Mouse (Mus musculus) frontal cortex, postnatal 10 days (tissue): Measurements from ENCODE around the gene Ric8a.

Experiments used
- DNase-seq, 2 experiments: peaks; one replicate each; pipeline ENCODE4 v3.0.0; 2022; ENCODE audit warnings: low spot score in 2 of 2, mixed read lengths in 1 of 2

The Ric8a gene

GRCm38 (mm10) chr7:140856785-140857549, at the start of gene Ric8a:
Gene Ric8a (plus strand): TSS chr7:140856957.
- DNase-seq: peak; percentile 78 to 86

DNA sequence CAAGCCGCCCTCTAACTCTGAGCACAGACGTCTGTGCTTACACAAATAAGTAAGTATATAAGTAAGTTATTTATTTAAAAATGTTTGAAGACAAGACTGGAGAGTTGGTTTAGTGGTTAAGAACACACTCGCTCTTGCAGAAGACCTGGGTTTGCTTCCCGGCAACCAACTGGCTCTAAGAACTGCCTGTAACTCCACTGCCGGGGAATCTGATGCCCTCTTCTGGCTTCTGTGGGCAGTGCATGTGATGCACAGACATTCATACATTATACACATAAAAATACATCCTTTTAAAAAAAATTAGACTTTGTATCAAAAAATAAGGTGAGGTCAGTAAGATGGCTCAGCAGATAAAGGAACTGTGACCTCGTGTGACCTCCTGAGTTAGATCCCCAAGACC, 46.3 kb upstream of the Ric8a start:
- no peak for DNase-seq

DNA sequence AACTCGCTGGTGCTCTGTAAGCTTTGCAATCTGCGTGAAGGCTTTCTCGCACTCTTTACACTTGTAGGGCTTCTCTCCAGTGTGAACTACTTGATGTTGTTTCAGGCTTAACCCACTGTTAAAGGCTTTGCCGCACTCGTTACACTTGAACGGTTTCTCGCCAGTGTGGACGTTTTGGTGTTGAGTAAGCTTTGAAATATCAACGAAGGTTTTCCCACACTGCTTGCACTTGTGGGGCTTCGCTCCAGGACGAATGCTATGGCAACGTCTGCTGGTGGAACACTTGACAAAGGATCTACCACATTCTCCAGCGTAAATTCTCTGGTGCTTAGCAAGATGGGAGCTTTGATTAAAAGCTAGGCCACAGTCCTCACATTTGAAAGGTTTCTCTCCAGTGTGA, 45.0 kb upstream of the Ric8a start:
- DNase-seq: peak; percentile 30 to 43

DNA sequence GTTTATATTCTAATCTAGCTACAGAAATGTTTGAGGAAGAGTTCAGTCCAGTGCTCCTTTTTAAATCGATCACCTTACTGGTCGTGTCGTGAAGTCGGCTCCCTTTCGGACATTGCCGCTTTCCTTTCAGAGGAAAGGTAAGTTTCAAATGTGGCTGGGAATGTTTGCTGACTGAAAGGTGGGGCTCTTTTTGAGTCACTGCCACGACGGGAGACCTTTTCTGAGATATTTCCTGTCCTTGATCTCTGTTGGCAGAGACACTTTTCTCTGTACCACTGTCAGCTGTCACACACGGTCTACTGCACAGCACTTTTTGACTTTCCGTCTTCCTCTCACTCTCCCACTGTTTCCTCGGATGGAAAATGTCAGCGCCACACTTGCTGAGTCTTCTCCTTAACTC, 43.9 kb upstream of the Ric8a start:
- DNase-seq: no peak

DNA sequence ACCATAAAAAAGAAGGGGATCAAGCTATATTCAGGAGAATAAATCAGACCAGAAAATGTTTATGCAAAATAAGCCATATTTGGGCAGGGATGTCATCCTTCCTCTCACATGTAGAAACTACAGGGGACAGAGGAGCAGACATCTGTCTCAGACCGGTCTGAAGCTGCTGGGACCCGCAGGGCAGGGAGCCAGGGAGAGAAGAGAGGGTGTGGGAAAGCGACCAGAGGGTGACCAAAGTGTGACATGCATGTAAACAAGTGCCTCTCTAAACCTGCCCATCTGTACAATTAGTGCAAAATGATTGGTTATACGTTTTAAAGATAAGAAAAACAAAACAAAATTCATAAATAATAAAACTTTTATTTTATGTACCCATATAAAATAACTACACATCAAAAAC, 36.6 kb upstream of the Ric8a start:
- no peak for DNase-seq

GRCm38 (mm10) chr7:140821305-140821652, 35.5 kb upstream of the Ric8a start:
- DNase-seq: no peak

- DNase-seq: peak; percentile 52 to 58
Measured at GRCm38 (mm10) chr7:140821653-140822329, 35.0 kb upstream of the Ric8a start, which contains the start of gene Zfp941. Gene Zfp941 (minus strand): TSS chr7:140822178.

DNA sequence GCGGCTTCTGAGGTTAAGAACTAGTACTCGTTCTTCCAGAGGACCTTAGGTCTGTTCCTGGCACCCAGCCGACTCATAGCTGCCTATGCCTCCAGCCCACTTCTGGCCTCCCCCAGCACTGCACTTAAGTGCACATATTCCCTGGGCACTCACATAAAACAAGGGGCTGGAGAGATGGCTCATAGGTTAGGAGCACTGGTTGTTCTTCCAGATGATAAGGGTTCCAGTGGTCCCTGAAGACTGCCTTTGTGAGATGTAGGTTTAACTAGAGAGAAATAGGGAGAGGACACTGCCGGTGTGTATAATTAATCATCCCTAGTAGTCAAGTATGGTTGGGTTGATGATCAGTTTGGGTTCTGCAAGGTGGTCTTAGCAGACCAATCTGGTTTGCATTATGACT, 34.0 kb upstream of the Ric8a start:
- no peak for DNase-seq

DNA sequence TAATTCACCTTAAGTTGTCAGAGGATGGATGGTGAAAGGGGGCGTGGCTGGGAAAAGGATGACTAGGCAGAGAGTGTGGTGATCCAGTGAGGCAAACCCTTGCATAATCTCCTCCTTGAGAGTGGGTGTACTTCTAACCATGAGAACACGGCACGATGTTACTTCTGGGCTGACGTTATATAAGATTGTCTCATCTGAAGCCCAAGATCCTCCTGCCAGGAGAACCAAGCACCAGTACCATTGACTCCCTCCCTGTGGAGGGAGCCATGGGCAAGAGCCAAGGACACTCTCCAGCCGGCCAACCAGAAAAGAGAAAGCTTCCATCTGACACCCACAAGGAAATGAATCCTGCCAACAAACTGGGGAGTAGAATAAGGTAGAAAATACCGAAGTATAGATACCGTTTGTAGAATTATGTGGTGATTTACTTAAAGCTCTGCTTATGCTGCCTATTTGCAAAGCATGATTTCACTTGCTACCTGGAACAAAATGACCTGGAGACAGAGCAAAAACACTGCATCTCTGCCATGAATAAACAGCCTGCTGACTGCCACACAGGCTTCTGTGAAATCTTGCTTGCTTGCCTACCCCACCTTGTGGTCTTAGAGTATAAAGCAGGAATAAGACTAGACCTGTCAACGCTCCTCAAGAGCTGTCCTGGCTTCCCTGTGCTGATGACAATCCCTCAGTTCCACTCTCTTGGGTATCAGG, 28.4 kb upstream of the Ric8a start:
- no peak for DNase-seq

GRCm38 (mm10) chr7:140831447-140831846, 25.3 kb upstream of the Ric8a start:
- no peak for DNase-seq

DNA sequence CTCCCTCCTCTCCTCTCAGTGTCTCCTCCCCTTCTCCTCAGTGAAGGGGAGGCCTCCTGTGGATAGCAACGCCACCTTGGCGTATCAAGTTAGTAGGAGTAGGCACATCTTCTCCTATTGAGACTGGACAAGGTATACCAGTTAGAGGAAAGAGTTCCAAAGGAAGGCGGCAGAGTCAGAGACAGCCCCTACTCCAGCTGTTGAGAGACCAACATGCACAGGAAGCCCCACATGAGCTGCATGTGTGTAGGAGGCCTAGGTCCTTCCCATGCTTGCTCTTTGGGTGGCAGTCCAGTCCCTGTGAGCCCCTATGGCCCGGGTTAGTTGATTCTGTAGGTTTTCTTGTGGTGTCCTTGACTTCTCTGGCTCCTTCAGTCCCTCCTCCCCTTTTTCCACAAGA, 23.4 kb upstream of the Ric8a start:
- no peak for DNase-seq

GRCm38 (mm10) chr7:140834968-140835757, 21.6 kb upstream of the Ric8a start, which contains the start of gene Urah:
Gene Urah (plus strand): TSS chr7:140835018.
- DNase-seq: peak in 1 of 2 experiments; percentile 8

DNA sequence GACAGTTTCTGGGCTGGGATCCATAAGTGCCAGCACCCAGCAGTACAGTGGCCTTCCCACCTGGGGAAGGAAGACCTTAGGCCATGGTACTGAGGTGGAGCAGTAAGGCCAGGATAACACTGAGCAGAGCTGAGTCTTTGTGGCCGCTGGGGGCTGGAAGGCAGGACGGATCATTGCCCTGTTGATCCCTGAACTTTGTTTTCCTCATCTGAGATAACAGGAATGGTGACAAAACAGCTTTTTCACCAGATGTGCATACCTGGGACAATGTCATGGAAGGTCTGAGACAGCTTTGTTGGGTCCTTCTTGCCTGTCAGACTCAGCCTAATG, 21.0 kb upstream of the Ric8a start:
- DNase-seq: no peak

GRCm38 (mm10) chr7:140836243-140837115, 20.3 kb upstream of the Ric8a start:
- DNase-seq: peak in 1 of 2 experiments; percentile 31

DNA sequence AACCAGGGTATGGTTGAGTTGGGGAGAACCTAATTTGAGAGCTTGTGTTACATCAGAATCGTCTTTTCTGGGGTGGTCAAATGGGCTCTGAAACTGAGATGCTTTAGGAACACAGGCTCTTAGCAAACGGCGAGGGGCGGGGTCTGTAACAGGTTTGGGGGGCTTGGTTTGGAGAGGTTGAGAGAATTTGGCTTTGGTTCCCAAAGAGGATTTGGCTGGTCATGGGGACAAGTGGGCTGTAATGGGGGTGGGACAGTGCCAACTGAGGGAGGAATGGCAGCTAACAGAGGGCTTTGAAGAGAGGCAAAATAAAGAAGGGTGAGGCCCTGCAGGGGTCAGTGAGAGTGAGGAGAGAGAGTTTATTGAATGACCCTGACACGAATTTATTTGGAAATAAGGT, 17.2 kb upstream of the Ric8a start:
- no peak for DNase-seq

DNA sequence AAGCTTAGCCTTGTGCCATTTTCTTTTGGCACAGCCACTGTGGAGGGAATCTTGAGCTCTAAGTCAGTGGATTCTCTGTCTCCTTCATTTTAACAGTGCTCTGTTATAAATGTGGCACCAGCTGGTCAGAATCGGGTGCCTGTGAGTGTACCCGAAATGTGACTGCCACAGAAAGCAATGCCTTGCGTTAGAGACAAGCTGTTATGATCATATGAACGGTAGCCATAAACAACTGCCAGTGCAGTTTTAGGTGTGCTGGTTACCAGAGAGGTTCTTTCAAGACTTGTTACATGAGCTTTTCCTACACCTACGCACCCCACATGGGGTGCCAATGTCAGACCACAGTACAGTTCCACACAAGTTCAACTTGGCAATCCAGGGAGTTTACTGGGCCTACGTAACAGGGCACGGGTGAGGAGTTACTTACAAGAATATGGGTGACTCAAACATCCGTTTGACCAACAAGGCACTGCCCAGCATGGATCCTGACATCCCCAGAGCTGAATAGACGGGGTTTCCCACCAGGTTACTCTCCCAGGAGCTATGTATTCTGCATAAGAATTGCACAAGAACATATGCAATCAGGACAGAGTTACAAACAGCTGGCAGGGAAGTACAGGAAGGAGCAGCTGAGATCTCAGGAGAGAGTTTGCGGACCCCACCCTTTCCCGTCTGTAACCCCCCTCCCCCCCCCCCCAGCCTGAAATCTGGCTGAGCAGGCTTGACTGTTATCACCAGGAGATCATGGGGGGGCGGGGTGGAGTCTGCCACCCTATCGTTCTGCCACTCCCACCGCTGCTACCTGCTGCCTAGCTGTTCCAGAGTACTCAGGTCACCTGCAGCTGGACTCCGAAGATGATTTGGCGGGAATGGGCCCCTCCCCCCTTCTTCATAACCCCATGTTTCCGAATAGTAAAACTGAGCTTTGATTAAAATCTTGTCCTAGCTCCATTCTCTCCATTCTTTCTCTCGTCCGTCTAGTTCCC, 15.7 kb upstream of the Ric8a start:
- DNase-seq: peak in 1 of 2 experiments; percentile 2

- no peak for DNase-seq
Measured at GRCm38 (mm10) chr7:140843806-140844205, 13.0 kb upstream of the Ric8a start.

GRCm38 (mm10) chr7:140844905-140845665, 11.7 kb upstream of the Ric8a start, which contains the start of gene Scgb1c1:
Gene Scgb1c1 (plus strand): TSS chr7:140845547.
- peak; percentile 70 to 87 for DNase-seq

DNA sequence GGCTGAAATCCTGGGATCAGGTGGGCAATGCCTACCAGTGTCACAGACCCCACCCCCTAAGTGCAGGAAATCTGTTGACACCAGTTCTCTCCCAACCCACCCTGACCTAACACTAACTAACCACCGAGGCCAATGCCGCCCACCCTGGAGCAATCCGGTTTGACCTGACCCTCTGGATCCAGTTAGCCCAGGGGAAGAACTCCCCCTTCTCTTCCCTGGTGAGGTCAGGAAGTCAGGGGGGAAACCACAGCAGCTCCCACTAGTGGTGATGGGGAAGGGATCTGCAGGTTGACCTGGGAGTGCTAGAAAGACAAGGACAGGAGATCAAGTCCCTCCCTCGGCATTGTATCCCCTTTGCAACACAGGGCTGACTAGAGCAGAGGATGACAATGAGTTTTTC, 11.1 kb upstream of the Ric8a start:
- no peak for DNase-seq
